Mouse (Mus musculus) hindlimb bud, embryonic 11.5 days (tissue): ENCODE data around the gene Fnbp1l.

ENCODE experiments used
- DNase-seq: peaks from one replicate; pipeline ENCODE4 v3.0.0-alpha.2; 2012; ENCODE audit warnings: low read depth, low spot score; ENCODE audit errors: extremely low spot score

Fnbp1l gene

GRCm38 (mm10) chr3:122498528-122498927 lies 121.0 kb downstream of the Fnbp1l start:
- DNase-seq, result no peak

GRCm38 (mm10) chr3:122497871-122498270 lies 121.6 kb downstream of the Fnbp1l start:
- no peak for DNase-seq

GRCm38 (mm10) chr3:122494764-122495163 lies 124.8 kb downstream of the Fnbp1l start:
- DNase-seq, result no peak

- DNase-seq, result no peak
Measured at GRCm38 (mm10) chr3:122492872-122493615, 126.5 kb downstream of the Fnbp1l start.

GRCm38 (mm10) chr3:122492006-122492405 lies 127.5 kb downstream of the Fnbp1l start:
- DNase-seq, result no peak

GRCm38 (mm10) chr3:122490574-122490973 lies 128.9 kb downstream of the Fnbp1l start:
- no peak for DNase-seq
